Mouse (Mus musculus) neural tube, embryonic 11.5 days (tissue): ENCODE measurements around the gene 4930404N11Rik. TPM values are rescaled to one million over a fixed set of nuclear protein-coding genes. Genes with fewer than 3 reads are reported as not detected.
A peak's percentile ranks its signal among the peaks of the same experiment; 100 is the strongest.

Experiments used
- ATAC-seq: fragments of 200-750 bp; cut with Nextera tagmentation; 2 replicates; pipeline ENCODE4 v1.8.0; 2017; ENCODE audit warnings: moderate number of reproducible peaks, mild to moderate bottlenecking, moderate TSS enrichment, moderate library complexity; ENCODE audit not compliant: insufficient read depth, low FRiP score, low TSS enrichment
- DNase-seq: peaks from one replicate; pipeline ENCODE4 v3.0.0-alpha.2; 2015; ENCODE audit warnings: low spot score
- H3K27ac ChIP-seq: fragments of 300-500 bp; sonication (generic); 2 replicates; pipeline ENCODE4 v1.5.1; 2014; ENCODE audit warnings: low read depth, mild to moderate bottlenecking, low read length
- H3K27me3 ChIP-seq: fragments of 300-500 bp; sonication (generic); 2 replicates; pipeline ENCODE4 v1.6.1; 2014; ENCODE audit warnings: mild to moderate bottlenecking, low read length, mixed read lengths; ENCODE audit not compliant: control insufficient read depth, insufficient read depth
- H3K36me3 ChIP-seq: fragments of 300-500 bp; sonication (generic); 2 replicates; pipeline ENCODE4 v1.6.1; 2014; ENCODE audit warnings: mild to moderate bottlenecking, low read length, moderate library complexity, mixed read lengths; ENCODE audit not compliant: control insufficient read depth, insufficient read depth
- H3K4me1 ChIP-seq: fragments of 300-500 bp; sonication (generic); 2 replicates; pipeline ENCODE4 v1.6.1; 2014; ENCODE audit warnings: low read length, mixed read lengths; ENCODE audit not compliant: control insufficient read depth, insufficient read depth
- H3K4me2 ChIP-seq: fragments of 300-500 bp; sonication (generic); 2 replicates; pipeline ENCODE4 v1.6.1; 2014; ENCODE audit warnings: low read depth, mild to moderate bottlenecking, moderate library complexity
- H3K4me3 ChIP-seq: fragments of 300-500 bp; sonication (generic); 2 replicates; pipeline ENCODE4 v1.5.1; 2014; ENCODE audit warnings: low read depth, low read length
- H3K9ac ChIP-seq: fragments of 300-500 bp; sonication (generic); 2 replicates; pipeline ENCODE4 v1.6.1; 2014; ENCODE audit warnings: mild to moderate bottlenecking, low read length
- H3K9me3 ChIP-seq: fragments of 300-500 bp; sonication (generic); 2 replicates; pipeline ENCODE4 v1.6.1; 2016; ENCODE audit warnings: low read length; ENCODE audit not compliant: control insufficient read depth
- WGBS: fragments of 180-500 bp; shearing (Covaris S2); extraction: QIAGEN DNeasy Blood & Tissue Kit; methylation state at CpG from one replicate; pipeline ENCODE4 v1.1.7; 2014; 5-methylcytosine and 5-hydroxymethylcytosine counted together
- polyA plus RNA-seq: library from polyadenylated mRNA; unstranded; fragments of >200 nt; fragmentation: Nextera tagmentation; extraction: Ambion mirVana; gene quantifications from 2 replicates; pipeline ENCODE4 v1.2.1, GENCODE M21; 2014

The 4930404N11Rik gene
- polyA plus RNA-seq, 1 experiment from 2014 or later: 0.50 TPM

GRCm38 (mm10) chr10:81325176-81325575 is 40.4 kb downstream of the 4930404N11Rik start:
- Histone ChIP-seq H3K27me3 (no peaks in the 10 kb centered on the region), H3K4me2 (no peak overlapping the region), H3K9ac (no peak overlapping the region), H3K36me3 (peaks cover 43% of the 10 kb centered on the region), H3K9me3 (no peaks in the 10 kb centered on the region), H3K4me1 (peaks cover 9% of the 10 kb centered on the region), H3K4me3 (no peak overlapping the region), H3K27ac (no peak overlapping the region)
- ATAC-seq (no peak), DNase-seq (no peak)
- WGBS: 97% methylated on average over 21 of the region's 21 CpGs

GRCm38 (mm10) chr10:81323791-81324530 is 41.7 kb downstream of the 4930404N11Rik start:
- 96% methylated on average over 18 of the region's 18 CpGs for WGBS
- H3K27ac ChIP-seq: no peak overlapping the region
- no peak overlapping the region for H3K9ac ChIP-seq
- no peak overlapping the region for H3K4me2 ChIP-seq
- peaks cover 18% of the 10 kb centered on the region for H3K4me1 ChIP-seq
- ATAC-seq: no peak
- H3K27me3 ChIP-seq: no peaks in the 10 kb centered on the region
- no peak overlapping the region for H3K4me3 ChIP-seq
- H3K9me3 ChIP-seq: no peaks in the 10 kb centered on the region
- H3K36me3 ChIP-seq: peaks cover 43% of the 10 kb centered on the region
- DNase-seq: no peak

GRCm38 (mm10) chr10:81323141-81323775 is 42.4 kb downstream of the 4930404N11Rik start:
- no peak for ATAC-seq
- H3K27ac ChIP-seq: no peak overlapping the region
- no peak overlapping the region for H3K4me3 ChIP-seq
- peaks cover 15% of the 10 kb centered on the region for H3K4me1 ChIP-seq
- no peak for DNase-seq
- H3K27me3 ChIP-seq: no peaks in the 10 kb centered on the region
- WGBS: 93% methylated on average over 23 of the region's 23 CpGs
- H3K9ac ChIP-seq: no peak overlapping the region
- H3K9me3 ChIP-seq: no peaks in the 10 kb centered on the region
- peaks cover 43% of the 10 kb centered on the region for H3K36me3 ChIP-seq
- no peak overlapping the region for H3K4me2 ChIP-seq

GRCm38 (mm10) chr10:81322444-81322843 is 43.2 kb downstream of the 4930404N11Rik start:
- peak overlapping the region; percentile 69; the same call in 1 of the 2 replicates for H3K4me3 ChIP-seq
- no peak overlapping the region for H3K27ac ChIP-seq
- peaks cover 45% of the 10 kb centered on the region for H3K36me3 ChIP-seq
- H3K4me1 ChIP-seq: peaks cover 14% of the 10 kb centered on the region
- 96% methylated on average over 27 of the region's 27 CpGs for WGBS
- H3K9ac ChIP-seq: no peak overlapping the region
- H3K4me2 ChIP-seq: peak overlapping the region; percentile 14; the same call in 1 of the 2 replicates
- no peak for ATAC-seq
- H3K27me3 ChIP-seq: no peaks in the 10 kb centered on the region
- DNase-seq: no peak
- H3K9me3 ChIP-seq: no peaks in the 10 kb centered on the region

GRCm38 (mm10) chr10:81321436-81321835 is 44.2 kb downstream of the 4930404N11Rik start:
- Histone ChIP-seq H3K9ac (peak overlapping the region; percentile 56), H3K9me3 (no peaks in the 10 kb centered on the region), H3K27me3 (no peaks in the 10 kb centered on the region), H3K4me1 (peaks cover 18% of the 10 kb centered on the region), H3K27ac (no peak overlapping the region), H3K4me3 (peak overlapping the region; percentile 69), H3K4me2 (peak overlapping the region; percentile 77), H3K36me3 (peaks cover 41% of the 10 kb centered on the region)
- peak; percentile 3; the same call in 1 of the 2 replicates for ATAC-seq
- WGBS: 3% methylated on average over 20 of the region's 20 CpGs
- DNase-seq: no peak

GRCm38 (mm10) chr10:81320550-81321347 is 44.9 kb downstream of the 4930404N11Rik start, which contains the start of gene Cactin:
Gene Cactin, plus strand, starts transcription at chr10:81321103.
- WGBS: under 1% methylated on average over 68 of the region's 68 CpGs
- peak within 1 kb of the TSS; percentile 77 for H3K4me2 ChIP-seq
- H3K9me3 ChIP-seq: no peaks in the 10 kb centered on the region
- H3K27ac ChIP-seq: peak within 1 kb of the TSS; percentile 75
- H3K4me3 ChIP-seq: peak within 1 kb of the TSS; percentile 69
- H3K4me1 ChIP-seq: peaks cover 18% of the 10 kb centered on the region
- H3K27me3 ChIP-seq: no peaks in the 10 kb centered on the region
- H3K9ac ChIP-seq: peak within 1 kb of the TSS; percentile 56
- peak; percentile 91 for ATAC-seq
- peaks cover 34% of the 10 kb centered on the region for H3K36me3 ChIP-seq
- peak; percentile 99 for DNase-seq

- Histone ChIP-seq H3K27ac (peak overlapping the region; percentile 75), H3K4me3 (peak overlapping the region; percentile 69), H3K27me3 (no peaks in the 10 kb centered on the region), H3K36me3 (peaks cover 27% of the 10 kb centered on the region), H3K4me1 (peaks cover 18% of the 10 kb centered on the region), H3K9me3 (no peaks in the 10 kb centered on the region), H3K9ac (peak overlapping the region; percentile 41), H3K4me2 (peak overlapping the region; percentile 77)
- ATAC-seq: peak; percentile 7
- DNase-seq: peak; percentile 97
- 2% methylated on average over 38 of the region's 38 CpGs for WGBS
These were observed 45.7 kb downstream of the 4930404N11Rik start for GRCm38 (mm10) chr10:81319741-81320549.

GRCm38 (mm10) chr10:81319330-81319699 is 46.3 kb downstream of the 4930404N11Rik start:
- Histone ChIP-seq H3K9me3 (no peaks in the 10 kb centered on the region), H3K27me3 (no peaks in the 10 kb centered on the region), H3K4me2 (peak overlapping the region; percentile 77), H3K27ac (peak overlapping the region; percentile 60; the same call in 1 of the 2 replicates), H3K4me1 (peaks cover 18% of the 10 kb centered on the region), H3K4me3 (no peak overlapping the region), H3K9ac (peak overlapping the region; percentile 41; the same call in 1 of the 2 replicates), H3K36me3 (peaks cover 21% of the 10 kb centered on the region)
- ATAC-seq (no peak), DNase-seq (no peak)
- WGBS: 39% methylated on average over 8 of the region's 8 CpGs
